21 mouse cellular contexts compared by ENCODE assay signal in the genomic region with DNA sequence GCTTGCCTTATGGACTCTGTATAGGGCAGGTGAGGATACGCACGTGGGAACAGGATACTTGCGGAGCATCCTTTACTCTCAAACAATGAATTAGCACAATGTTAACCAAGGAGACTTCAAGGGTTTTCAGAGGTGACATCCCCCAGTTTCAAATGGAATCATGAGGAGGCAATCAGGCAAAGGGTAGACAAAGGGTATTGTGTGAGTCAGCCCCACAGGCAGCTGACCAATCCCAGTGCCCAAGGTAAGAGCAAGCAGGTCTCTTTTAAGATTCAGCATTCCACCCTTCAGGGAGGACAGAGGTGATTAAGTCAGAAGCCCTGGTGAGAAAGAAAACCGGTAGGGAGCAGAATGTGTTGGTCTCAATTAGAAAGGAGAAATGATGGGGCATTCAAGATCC. TPM values are rescaled to one million over a fixed set of nuclear protein-coding genes. Genes with fewer than 3 reads are reported as not detected.
DNase-seq lines count a peak whose midpoint lies in the region; TF ChIP-seq lines count a peak whose summit lies in the region.
"Had no signal": no experiment of that assay in that cellular context is flagged by ENCODE, and none has a peak within 500 bp of the region (broad histone marks: within the 10 kb centered on the region; RNA-seq: fewer than 3 reads in every experiment).

No protein-coding gene starts in this region.

- DNase-seq in ES-E14 (ENCODE audit: low read depth, low spot score) (peak; percentile 49), ZHBTc4 (ENCODE audit: low read depth, low spot score) (peak; percentile 81)
- DNase-seq in gastrocnemius, postnatal 25 days, result no peak
- DNase-seq in B cell, adult 2 months, result no peak
- DNase-seq: adrenal gland, adult 8-10 months; adrenal gland, postnatal 14 days; adrenal gland, postnatal 36 days; cerebellum, adult 11-12 months; cerebellum, adult 2 months; cerebellum, adult 9-10 months; cerebellum, postnatal 10 days; cerebellum, postnatal 25 days; forebrain, postnatal 0 days had no signal

- in situ Hi-C loops in ES-E14 (cut with MboI; ENCODE audit: low sequenced_read_pairs in 2 of 2, unreplicated experiment in 2 of 2), result no loop called here

- H3K4me3 ChIP-seq in ES-Bruce4 (ENCODE audit: low read depth, low read length), result no peak overlapping the region
- H3K4me3 ChIP-seq in ES-E14 (ENCODE audit: insufficient read depth in 1 of 2, low read depth in 1 of 2, low read length in 2 of 2, poor library complexity in 1 of 2, severe bottlenecking in 1 of 2), result no peak overlapping the region
- H3K4me3 ChIP-seq: embryonic facial prominence, embryonic 10.5 days; embryonic facial prominence, embryonic 12.5 days; forebrain, embryonic 13.5 days; forebrain, embryonic 15.5 days had no signal

- TF ChIP-seq EP300 in ES-Bruce4 (IDR thresholded peaks at IDR 0.05; ENCODE audit: insufficient read depth, low read depth, low read length), result peak; percentile 93

- no peak for TF ChIP-seq POLR2A in ES-Bruce4 (IDR thresholded peaks at IDR 0.05; ENCODE audit: insufficient read depth, low read length)

- no peaks in the 10 kb centered on the region for H3K36me3 ChIP-seq in ES-Bruce4 (ENCODE audit: control insufficient read depth, insufficient read depth, low read length, poor library complexity, severe bottlenecking)
- no peaks in the 10 kb centered on the region for H3K36me3 ChIP-seq in ES-E14 (ENCODE audit: control insufficient read depth, insufficient read depth, low read length, poor library complexity, severe bottlenecking)
- H3K36me3 ChIP-seq: embryonic facial prominence, embryonic 10.5 days; embryonic facial prominence, embryonic 12.5 days; forebrain, embryonic 15.5 days; G1E had no signal

- H3K9ac ChIP-seq in ES-Bruce4 (ENCODE audit: low read depth, poor library complexity, severe bottlenecking), result no peak overlapping the region
- H3K9ac ChIP-seq in ES-E14 (ENCODE audit: insufficient read depth, low read depth, low read length, poor library complexity, severe bottlenecking), result no peak overlapping the region
- H3K9ac ChIP-seq: embryonic facial prominence, embryonic 12.5 days; forebrain, embryonic 13.5 days; forebrain, embryonic 15.5 days; forebrain, postnatal 0 days had no signal

- H3K27me3 ChIP-seq in ES-Bruce4 (ENCODE audit: control insufficient read depth, insufficient read depth, low read length, poor library complexity, severe bottlenecking), result no peaks in the 10 kb centered on the region
- H3K27me3 ChIP-seq: embryonic facial prominence, embryonic 12.5 days; forebrain, embryonic 13.5 days; forebrain, embryonic 15.5 days had no signal

- H3K9me3 ChIP-seq in ES-Bruce4 (replicated peaks; ENCODE audit: control insufficient read depth, insufficient read depth, low read length, poor library complexity, severe bottlenecking) (no peaks in the 10 kb centered on the region), ES-E14 (ENCODE audit: control insufficient read depth, insufficient read depth, low read depth, low read length) (no peaks in the 10 kb centered on the region)
- H3K9me3 ChIP-seq: embryonic facial prominence, embryonic 10.5 days; embryonic facial prominence, embryonic 12.5 days; forebrain, embryonic 13.5 days; forebrain, embryonic 15.5 days; G1E had no signal

- no peak overlapping the region for H3K27ac ChIP-seq in ES-Bruce4 (ENCODE audit: insufficient read depth, low read length)
- no peak overlapping the region for H3K27ac ChIP-seq in ES-E14 (ENCODE audit: insufficient read depth, low read depth, low read length, poor library complexity, severe bottlenecking)
- H3K27ac ChIP-seq: embryonic facial prominence, embryonic 10.5 days; embryonic facial prominence, embryonic 12.5 days; forebrain, embryonic 13.5 days; forebrain, embryonic 15.5 days had no signal

- H3K4me1 ChIP-seq in ES-Bruce4 (ENCODE audit: control insufficient read depth, insufficient read depth, low read length), result no peaks in the 10 kb centered on the region
- peaks cover 2 to 5% of the 10 kb centered on the region in 2 experiments; a peak in 2 of 4 replicates for H3K4me1 ChIP-seq in ES-E14 (ENCODE audit: control insufficient read depth in 2 of 2, insufficient read depth in 2 of 2, low read length in 2 of 2, poor library complexity in 1 of 2)
- H3K4me1 ChIP-seq: embryonic facial prominence, embryonic 10.5 days; embryonic facial prominence, embryonic 12.5 days had no signal

- TF ChIP-seq CTCF in ES-Bruce4 (IDR thresholded peaks at IDR 0.05; ENCODE audit: low read depth, low read length), result no peak

TF ChIP-seq in ES-E14, 5 proteins besides CTCF, POLR2A, EP300 and RAD21:
- TF ChIP-seq MAFK (IDR thresholded peaks at IDR 0.05; ENCODE audit: insufficient read depth, low read depth, low read length) (peak; percentile 32; the same call in 1 of the 2 replicates), ZC3H11A (IDR thresholded peaks at IDR 0.05; ENCODE audit: borderline replicate concordance, low read depth, low read length) (no peak)

RNA-seq across cellular contexts. Expression of gene Dner, which starts 55.6 kb away (rescaled TPM):
- 9.5 and 9.7 TPM in 2 replicates for polyA plus RNA-seq in ES-Bruce4 (2011; ENCODE audit: insufficient read depth, insufficient read length, low read depth, missing spikeins)
- total RNA-seq in ES-E14 (2012; rRNA removed), result 1.4 and 2.1 TPM in 2 replicates
- under 1 TPM in 1 of 2 experiments, not detected in 1; 0.23 TPM for total RNA-seq in gastrocnemius, postnatal 25 days (2021)
- polyA plus RNA-seq: activated CD4-positive, CD25-positive, alpha-beta regulatory T cell, adult 4 months; G1E; Patski had no signal

Comparison
In these comparisons a context has a peak if more than half of its experiments do, and no peak if none do; other contexts are left out.
1. DNase-seq: peak in ES-E14 (single experiment) and ZHBTc4 (single experiment); none in gastrocnemius, postnatal 25 days (single experiment) and B cell, adult 2 months (0 of 2).